Mouse (Mus musculus) ovary, adult 18-20 months (tissue): ENCODE results near the gene C1qtnf6.

ENCODE experiments used
- DNase-seq: peaks from one replicate; pipeline ENCODE4 v3.0.0; 2022; ENCODE audit warnings: low spot score, mixed read lengths

The C1qtnf6 gene

DNA sequence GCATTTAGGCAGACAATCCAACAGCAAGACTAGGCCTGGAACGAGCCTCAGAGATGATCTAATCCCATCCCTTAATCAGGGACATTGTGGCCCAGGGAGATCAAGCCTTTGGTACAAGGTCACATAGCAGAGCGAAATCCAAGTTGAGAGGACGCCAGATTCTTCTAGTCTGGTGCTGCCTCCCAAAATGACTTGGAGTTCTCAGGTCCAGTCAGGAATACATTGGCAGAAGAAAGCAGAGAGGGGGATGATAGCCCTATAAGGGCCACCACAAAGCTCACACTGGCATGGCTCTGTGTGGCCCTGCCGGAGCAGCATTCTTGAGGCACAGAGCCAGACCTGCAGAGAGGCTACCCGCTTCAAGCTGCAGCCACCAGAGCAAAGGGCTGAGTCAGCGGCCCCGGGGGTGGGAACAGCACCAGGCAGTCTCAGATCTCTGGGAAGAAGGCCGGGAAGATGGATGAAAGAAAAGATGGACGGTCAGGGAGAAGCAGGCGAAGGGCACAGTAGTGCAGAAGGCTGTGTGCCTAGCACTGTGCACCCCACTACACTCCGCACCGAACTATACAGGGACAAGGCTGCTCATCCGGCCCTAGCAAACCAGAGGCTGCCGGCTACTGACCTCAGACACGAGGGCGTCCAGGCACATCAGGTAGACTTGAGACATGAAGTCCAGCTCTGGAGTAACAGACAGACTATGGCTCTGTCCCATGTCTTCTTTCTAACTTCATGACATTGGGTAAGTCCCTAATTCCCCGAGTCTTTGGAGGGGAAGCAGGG is at the start of gene C1qtnf6:
Gene C1qtnf6 (minus strand): TSS at position 746 of the 780 bp plus-strand sequence.
- DNase-seq = peak; percentile 74

DNA sequence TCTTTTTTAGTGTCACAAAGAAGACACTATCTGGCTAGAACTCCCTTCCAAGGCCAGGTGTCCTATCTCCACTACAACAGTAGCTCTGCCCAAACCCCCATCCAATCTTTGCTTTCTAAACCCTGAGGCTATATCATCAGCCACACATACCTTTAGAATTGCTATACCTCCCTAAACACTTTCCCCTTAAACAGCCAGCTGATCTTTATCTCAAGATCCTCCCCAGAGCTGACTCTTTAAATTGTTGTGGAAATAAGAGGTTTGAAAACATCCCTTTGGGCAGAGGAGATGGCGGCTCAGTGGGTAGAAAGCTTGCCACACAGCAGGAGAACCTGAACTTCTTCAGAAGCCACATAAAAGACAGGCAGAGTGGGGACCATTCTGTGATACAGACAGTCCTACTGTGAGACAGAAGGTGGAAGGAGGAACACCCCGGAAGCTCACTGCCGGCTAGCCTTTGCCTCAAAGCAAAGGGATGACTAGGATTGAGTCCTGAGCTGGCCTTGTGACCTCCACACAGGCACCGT is 45.1 kb upstream of the C1qtnf6 start:
- DNase-seq = no peak

DNA sequence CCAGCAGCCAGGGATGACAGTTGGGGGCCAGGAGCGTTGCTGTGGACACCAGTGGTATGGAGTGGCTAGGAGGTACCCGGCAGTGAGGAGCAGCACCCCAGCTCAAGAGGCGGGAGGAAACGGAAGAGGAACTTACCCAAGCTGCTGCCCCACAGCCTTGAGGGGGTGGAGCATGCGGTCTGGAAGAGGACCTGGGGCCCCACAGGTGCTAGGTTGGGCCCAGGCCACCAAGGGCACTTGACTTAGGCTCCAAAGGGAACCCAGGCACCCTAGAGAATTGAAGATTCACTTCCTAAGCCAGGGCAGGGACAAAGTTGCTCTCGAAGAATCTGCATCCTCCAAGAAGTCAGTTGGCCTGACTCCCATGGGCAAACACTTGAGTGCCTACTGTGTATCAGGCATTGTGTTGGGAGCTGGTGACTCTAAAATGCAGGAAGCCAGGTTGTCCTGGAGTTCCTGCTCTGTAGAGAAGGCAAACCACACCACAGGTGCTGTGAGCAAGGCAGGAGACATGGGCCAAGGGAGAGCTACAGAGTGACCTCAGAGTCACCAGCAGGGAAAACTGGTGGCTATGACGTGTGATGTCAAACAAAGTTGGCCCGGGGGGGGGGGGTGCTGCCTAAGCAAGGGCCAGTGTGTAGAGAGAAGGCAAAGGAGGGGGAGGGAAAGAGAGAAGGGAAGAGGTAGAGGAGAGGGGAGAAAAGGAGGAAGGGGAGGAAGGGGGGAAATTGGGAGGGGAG is 41.6 kb upstream of the C1qtnf6 start, which contains the start of gene Rac2:
Gene Rac2 (minus strand): TSS at position 126 of the 740 bp plus-strand sequence.
- no peak for DNase-seq

DNA sequence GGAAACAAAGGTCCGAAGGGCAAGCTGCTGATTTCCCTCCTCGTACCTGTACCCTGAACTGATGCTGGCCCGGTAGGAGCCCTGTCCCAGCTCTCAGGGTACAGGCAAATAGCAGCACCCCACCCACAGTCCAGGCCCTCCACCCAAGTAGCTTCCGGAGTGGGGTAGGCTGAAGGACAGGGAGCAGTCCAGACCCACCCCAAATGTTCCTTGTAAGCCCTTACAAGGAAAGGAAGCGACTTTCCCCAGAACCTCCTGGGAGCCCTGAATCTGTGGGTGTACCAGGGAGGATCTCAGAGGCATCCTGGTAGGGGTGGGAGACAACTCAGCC is 41.0 kb upstream of the C1qtnf6 start:
- no peak for DNase-seq

DNA sequence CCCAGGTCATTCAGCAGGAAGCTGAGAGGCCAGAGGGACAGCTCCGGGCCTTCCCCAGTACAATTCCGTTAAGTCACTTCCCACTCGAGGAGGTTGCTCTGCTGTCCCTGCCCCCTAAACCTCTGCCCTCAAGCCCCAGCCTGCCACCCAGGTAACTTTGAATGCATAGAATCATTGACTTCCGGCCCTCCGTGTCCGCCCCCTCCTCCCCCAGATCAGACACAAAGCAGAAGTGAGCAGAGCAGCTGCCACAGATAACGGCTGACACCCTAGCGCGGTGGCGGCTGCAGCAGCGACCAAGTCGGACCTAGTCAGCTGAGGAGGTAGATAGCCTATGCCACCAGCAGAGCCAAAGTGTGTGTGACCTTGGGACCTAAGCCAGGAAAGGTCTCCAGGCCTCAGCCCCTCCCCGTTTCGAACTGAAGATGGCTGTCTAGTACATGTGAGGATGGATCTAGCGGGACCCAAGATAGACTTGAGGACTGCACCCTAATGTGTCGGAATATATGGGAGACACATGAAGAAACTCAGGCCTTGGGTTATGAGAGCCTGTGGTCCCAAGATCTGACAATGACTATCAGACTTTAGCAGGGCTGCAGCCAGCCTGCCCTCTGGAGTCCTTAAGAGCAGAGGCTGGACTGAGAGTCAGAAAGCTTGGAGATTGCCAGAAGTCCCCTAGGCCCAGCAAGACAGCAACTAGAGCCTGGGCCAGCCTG is 40.5 kb upstream of the C1qtnf6 start:
- no peak for DNase-seq

DNA sequence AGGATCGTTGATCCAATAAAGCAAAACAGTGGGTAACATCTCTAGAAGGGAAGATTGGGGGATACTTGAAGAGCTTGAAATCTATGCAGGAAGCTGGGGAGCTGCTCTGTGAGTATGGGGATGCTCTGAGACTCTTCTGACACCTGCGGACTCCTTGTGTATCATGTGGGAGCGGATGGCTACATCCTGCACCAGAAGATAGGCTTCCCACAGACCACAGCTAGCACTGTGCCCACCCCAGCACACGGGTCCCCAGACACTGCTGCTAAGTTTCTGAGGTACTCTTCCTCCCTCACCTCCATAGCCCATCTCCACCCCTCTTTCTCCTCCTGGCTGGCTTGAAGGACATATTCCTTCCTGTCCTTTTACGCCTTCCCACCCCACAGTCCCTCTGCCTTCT is 39.0 kb upstream of the C1qtnf6 start:
- no peak for DNase-seq

DNA sequence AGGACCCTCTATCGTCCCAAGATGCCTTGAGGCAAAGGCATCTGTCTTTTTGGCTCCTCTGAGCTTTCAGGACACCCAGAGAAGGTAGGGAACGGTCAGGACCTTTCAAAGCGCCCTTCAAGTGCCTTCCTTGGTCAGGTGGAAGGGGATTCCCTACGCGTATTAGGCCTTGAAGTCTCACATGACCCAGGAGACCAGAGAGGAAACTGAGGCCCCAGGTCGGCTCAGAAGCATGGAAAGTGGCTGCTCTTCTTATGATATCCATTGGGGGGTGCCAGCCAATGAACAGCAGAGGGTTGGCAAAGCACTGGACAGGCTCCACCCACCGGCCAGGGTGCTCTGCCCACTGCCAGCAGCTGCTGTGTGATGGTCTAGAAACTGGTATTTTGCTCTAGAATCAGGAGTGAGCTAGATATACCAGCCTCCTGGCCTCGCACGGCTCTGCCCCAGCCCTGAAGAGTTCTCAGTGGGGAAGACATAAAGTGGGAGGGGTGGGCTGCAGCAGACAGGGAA is 36.4 kb upstream of the C1qtnf6 start:
- no peak for DNase-seq

DNA sequence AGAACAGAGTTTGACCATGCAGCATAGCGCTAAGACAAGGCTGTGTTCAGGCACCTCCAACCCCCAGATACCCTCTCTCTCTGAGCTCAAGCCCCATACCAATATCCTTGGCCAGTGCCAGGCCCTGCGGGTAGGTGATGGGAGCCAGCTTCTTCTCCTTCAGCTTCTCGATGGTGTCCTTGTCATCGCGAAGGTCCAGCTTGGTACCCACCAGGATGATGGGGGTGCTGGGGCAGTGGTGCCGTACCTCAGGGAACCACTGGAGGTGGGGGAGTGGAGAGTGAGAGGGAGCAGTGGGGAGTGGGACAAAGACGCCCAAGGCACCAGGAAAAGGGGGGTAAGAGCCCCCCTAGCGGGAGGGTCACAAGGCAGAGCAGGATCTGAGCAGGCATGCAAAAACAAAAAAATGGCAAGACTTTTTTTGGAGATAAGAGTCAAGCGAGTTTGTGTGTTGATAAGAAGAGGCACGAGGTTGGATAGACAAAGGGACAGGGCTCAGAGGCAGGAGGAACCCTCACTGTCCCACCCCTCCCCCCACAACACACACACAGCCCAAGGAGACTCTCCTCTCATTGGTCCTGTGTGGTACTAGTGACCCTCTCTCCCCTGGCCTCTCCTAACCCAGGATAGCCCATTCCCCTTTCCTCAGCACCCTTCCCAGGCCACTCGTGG is 33.7 kb upstream of the C1qtnf6 start:
- DNase-seq = no peak

DNA sequence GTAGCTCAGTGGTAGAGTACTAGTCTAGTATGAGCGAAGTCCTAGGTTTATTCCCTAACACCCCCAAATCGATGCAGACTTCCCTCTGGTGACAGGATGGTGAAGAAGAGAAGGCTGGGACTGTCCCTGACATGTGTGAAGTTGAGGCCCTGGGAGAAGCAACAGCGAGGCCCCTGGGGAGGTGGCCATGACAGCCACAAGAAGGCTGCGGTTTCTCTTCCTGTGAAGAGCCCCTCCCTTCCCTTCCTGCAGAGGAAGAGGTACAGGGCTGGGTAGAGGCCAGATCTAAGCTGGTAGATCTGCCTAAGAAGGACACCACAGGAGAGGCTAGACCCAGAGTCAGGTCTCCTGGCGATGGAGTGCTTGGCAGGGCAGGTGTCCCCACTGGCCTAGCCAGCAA is 32.7 kb upstream of the C1qtnf6 start:
- no peak for DNase-seq

DNA sequence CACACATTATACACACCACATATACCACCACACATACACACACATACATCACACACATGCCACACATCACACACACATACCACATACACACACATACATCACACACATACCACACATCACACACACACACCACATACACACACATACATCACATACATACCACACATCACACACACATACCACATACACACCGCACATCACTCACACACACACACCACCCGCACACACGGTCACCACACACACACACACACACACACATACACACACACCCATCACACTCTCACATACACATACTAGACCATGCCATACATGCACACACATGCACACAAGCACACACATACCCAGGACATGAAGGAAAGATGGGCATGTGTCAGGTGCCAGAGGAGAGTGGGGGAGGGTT is 32.1 kb upstream of the C1qtnf6 start:
- DNase-seq = no peak

DNA sequence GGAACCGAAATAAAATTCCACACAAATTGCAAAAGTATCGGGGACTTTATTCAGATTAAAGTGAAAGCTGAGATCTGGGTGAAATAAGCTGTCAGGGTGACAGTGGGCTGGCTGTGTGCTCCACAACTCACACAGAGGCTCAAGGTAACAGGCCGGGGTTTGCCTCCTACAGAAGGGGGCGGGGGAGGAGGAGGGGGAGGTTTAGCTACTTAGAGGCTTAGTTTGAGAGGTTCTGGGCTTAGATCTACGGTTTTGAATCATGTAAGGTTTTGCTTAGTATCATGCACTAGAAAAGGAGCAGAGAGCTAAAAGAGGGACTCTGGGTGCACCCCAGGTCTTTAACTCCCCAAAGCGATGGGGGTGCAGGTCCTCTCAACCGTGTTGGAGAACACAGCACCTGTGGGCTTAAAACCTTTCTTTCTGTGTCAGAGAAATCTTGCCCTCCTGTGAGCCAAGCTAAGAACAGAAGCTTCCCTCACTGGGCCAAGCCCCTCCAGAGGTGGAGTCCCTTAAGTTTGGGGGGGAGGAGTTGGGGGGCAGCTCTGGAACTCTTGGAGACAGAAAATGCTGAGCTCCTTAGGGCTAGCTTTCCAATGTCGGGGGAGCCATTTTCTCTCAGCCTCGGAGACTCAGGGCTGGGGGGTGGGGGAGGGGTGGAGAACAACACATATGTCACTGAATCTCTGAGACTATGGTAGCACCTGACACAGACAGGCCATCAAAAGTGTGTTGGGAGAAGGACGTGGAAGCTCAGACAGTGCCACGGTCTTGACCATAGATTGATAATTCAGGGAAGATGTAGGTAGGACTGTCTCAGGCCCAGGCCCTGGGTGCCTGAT is 28.1 kb upstream of the C1qtnf6 start:
- no peak for DNase-seq

DNA sequence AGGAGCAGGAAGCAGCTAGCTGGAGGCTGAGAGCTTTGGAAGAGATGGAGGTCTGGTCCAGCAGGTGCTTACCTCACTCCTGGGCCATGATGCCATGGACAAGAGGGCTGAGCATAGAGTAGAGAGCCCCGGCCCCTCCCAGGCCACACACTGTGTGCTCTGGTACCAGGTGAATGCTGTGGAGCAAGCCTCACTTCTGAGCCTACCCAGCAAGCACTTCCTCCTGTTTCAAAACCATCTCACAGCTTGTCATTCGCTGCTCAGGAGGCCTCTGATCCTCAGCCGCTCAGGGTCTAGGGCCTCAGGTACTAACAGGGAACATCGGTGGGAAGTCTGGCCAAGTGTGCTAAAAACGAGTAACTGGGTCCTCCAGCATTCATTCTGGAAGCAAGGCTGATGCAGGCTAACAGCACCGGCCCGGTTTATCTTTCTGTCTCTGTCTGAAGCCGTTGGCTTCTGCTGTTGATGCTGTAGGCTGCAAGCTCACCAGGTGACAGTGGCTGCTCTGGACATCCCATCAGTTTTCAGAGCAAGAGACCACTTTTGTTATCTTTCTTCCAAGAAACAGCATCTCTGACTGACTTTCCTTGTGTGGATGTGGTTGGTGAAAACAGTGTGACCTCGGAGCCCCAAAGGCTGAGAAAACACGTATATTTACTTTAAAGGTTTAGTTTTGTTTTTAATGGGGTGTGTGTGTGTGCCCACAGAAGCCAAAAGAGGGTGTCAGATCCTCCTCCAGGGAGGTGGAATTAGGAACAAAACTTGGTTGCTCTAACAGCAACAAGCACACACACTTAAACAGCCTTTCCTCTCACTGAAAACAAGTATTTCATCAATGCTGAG is 26.7 kb upstream of the C1qtnf6 start:
- DNase-seq = no peak

DNA sequence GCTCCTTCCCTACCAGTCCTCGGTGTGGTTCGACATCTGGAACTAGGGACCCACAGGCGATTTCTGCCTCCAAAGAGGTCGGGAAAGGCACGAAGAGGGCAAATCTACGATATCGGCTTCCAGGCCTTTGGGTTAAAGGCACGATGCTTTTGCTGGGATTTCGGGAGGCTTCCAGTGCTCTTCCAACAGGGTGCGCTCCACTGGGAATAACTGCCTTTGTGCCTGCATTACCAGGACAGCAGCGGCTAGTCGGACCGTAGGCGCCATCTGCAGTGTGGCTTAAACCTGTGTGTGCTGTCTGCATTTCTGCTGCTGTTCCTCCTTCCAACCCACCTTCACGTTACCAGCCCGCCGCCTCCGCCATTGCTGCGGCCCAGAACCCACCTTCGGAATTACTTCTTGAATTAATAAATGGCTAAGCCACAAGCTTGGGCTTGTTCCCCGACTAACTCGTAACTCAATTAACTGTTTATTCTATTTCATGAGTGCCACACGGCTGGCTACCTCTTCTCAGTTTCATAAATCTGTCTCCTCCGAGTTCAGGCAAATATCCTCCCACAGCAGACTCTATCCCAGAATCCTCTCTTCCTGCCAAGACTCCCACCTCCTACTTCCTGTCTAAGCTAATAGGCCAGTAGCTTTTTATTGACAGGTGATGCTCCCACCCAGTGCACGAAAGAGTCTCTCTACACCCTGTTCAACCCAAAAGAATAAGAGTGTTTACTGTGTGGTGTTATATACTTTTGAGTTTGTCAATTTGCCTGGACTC is 23.5 kb upstream of the C1qtnf6 start:
- DNase-seq = no peak

DNA sequence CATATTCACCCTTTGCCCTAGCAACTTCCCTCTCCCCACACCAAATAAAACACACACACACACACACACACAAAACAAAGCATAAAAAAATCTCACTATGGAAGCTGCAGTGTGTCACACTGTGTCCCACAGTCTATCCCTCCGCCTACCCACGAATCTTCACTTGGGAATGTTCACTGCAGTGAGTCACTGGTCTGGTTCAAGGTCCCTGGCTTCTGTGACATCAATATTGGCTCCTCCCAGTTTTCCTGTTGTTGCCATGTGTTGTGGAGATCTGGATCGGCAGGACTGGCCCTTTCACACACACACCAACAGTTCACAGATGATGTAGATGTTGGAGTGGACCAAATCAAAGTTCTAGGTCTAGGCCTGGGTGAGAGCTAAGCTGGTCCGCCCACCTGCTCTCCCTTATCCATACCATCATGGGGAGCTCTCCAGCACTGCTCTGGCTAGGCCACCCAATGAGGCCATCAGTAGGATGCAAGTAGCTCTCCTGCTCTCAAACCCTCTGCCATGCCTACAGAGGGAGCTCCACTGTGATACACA is 18.0 kb upstream of the C1qtnf6 start:
- DNase-seq = no peak

DNA sequence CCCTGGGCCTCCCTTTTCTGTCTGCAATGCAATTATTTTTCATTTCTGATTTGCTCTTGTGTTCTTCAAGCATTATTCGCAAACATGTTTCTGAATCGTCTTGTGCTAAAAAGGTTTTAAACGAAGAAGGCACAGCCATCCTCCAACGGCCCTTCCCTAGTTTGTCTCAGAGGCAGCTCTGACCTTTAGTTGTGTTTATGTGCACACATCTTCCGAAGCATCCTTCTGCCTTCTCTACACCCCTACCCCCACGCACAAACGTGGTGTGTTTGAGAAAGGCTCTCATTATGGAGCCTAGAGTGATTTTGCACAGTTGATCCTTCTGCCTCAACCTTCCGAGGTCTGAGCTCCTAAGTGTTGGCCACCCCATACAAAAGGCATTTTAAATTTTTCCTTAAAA is 17.5 kb upstream of the C1qtnf6 start:
- no peak for DNase-seq

DNA sequence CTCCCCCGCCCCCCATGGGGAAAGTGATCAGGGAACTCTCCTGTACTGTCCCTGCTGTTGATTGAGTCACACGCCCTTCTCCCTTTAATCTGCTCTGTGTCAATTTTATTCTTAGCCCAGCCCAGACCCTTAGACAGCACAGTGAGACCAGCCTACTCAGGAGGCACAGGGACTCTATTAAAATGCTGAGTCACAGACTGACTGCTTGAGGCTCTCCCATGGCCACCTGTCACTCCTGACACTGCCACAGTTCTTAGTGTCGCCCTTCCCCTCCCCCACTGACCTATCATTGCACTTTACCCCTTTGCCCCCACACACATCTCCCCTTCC is 17.1 kb upstream of the C1qtnf6 start:
- no peak for DNase-seq

DNA sequence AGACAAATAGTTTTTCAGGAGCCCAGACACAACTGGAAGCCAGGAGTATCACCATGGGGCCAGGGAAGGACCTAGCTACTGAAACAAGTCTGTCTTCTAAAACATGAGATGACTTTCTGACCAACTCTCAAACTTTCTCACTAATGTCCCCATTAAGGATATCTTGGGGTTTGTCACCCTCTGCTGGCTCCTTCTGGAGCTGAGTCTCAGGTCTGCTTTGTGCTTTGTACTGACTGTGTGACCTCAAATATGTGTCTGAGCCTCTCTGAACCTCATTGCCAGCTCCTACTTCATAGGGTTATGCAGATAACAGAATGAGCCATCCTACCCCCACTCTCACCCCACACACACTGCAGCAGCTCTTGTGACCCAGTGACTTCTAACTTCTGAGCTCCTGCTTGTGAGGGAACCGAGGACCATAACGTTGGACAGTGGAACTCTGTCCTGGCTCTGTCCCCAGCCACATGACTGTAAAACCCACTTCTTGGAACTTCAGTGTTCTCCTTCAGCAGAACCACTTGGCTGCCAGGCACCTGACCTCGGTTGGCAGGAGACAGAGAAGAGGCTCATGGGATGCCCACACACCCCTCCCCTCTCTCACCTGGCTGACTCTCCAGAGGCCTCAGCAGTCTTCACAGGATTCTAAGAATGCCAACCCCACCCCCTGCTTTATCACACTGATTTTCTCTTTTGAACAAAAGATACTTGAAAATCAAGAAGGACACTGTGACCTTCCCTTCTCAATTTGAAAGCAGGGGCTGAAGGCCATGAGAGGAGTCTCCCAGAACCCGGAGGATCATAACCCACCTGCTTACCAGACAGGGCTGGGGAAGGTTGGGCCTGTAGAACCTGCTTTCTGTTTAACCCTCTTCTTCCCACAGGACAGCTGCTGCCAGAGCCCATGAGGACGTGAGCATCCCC is 16.5 kb upstream of the C1qtnf6 start:
- peak; percentile 62 for DNase-seq

DNA sequence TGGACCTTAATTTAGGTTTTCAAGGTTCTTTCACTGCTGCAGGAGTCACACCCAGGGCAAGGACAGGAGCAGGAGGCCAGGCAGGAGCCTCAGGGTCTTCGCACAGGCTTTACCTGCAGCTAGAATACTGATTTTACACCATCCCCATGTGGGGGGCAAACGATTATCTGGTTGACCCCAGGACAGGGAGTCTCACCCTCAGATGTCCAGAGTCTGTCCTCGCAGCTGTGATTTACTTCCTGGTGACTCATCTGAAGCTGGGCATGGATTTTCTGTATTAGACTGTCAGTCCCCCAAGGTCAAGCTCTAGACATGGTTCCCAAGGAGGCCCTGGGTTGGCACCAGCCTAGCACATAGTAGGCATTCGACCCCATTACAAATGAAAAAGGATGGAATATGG is 14.8 kb upstream of the C1qtnf6 start:
- no peak for DNase-seq
